Mouse (Mus musculus) right cerebral cortex, postnatal 4 days (tissue): ENCODE data around the gene Atp1b1.

Experiments used
- DNase-seq: peaks from one replicate; pipeline ENCODE4 v3.0.0-alpha.2; 2022

Gene Atp1b1

DNA sequence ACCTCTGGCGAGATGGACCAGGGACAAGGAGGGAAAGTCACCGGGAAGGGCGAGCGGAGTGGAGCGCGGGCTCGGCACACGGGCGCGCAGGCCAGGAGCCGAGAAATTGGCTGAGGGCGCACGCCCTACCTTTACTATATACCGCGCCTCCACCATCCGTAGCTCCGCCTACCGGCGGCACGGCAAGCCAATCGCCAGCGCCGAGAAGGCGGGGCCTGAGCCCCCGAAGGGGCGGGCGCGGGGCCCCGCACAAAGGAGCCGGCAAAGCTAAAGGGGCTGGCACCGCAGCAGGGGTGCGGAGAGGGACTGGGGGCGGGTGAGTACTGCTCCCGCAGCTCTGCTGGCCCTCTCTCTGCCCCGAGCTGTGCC lies at the start of gene Atp1b1:
TSS of gene Atp1b1 (minus strand) at position 111 of the 369 bp plus-strand sequence.
- peak; percentile 91 for DNase-seq

DNA sequence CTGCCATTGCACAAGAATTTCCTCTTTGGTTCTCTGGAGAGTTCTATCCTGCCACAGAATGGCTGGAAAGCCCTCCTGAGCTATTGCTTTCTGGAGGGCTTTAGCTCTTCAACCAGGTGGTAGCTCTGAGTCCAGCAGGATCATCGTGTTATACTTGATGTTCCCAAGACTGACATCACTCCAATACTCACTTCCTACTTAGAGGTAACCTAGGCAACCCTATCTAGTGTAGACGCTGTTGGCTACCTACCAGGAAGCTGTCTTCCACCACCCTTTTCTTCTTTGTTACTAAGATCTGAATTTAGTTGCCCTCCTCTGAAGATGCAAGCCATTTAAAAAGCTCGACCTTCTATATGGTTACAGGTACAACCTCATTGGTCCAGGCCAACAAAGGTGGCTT lies 46.9 kb upstream of the Atp1b1 start:
- no peak for DNase-seq

DNA sequence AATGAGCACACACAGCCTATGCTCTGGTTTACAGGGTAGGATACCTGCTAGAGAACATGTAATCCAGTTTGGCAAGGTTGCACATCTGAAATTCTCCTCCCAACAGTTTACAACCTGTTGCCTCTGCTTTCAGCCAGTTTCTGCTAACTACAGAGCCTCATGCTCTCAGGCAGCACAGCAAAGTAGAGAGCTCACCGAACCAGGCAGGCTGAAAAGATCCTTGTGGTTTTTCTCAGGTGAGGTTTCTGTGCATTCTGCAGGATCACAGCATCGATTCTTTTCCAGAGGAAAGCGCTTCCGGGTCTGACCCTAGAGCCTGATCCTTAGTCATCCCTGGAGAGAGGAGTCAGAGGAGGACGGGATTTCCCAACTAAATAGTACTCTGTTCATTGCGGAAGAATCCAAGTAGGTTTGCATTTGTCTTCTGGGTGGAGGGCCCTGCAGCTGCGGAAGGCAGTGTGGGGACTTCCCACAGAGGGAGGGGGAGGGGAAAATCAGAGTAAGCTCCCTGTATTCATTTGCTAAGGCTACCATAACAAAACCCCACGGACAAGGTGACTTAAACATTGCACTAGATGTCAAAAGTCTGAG lies 45.1 kb upstream of the Atp1b1 start:
- DNase-seq: no peak

- DNase-seq: no peak
Measured at GRCm38 (mm10) chr1:164502231-164502630, 44.1 kb upstream of the Atp1b1 start.

DNA sequence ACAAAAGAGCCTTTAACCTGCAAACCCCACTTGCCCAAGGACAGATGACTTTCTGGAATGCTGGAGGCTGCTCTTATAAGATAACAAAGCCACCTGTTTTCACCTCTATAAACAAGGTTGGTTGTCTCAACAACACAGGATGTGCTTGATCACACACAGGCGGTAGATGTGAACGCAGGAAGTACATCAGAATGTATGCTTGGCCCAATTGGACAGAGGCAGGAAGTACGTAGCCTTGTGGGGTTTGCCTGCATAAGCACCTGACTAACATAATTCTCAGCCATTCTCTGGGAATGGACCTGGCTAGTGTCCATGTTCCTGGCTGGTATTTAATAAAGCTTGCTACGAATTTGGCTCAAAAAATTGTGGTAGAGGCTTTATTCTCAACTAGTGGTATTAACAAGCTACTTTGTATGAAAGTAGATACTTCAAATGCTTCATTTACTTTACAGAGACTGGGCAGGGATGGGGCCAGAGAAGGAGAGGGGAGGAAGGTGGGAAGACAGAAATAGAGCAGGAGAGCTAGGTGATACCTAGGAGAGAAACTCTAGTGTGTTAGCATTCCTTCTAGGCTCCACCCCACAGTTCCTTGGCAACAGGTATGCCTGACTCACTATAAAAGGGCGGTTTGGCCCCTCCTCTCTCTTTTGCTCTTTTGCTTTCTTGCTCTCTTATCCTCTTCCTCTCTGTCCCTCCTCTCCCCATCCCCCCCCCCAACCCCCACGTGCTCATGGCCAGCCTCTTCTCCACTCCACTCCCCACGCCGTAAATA lies 36.8 kb upstream of the Atp1b1 start:
- DNase-seq: no peak

GRCm38 (mm10) chr1:164494215-164494614 lies 36.1 kb upstream of the Atp1b1 start:
- no peak for DNase-seq

DNA sequence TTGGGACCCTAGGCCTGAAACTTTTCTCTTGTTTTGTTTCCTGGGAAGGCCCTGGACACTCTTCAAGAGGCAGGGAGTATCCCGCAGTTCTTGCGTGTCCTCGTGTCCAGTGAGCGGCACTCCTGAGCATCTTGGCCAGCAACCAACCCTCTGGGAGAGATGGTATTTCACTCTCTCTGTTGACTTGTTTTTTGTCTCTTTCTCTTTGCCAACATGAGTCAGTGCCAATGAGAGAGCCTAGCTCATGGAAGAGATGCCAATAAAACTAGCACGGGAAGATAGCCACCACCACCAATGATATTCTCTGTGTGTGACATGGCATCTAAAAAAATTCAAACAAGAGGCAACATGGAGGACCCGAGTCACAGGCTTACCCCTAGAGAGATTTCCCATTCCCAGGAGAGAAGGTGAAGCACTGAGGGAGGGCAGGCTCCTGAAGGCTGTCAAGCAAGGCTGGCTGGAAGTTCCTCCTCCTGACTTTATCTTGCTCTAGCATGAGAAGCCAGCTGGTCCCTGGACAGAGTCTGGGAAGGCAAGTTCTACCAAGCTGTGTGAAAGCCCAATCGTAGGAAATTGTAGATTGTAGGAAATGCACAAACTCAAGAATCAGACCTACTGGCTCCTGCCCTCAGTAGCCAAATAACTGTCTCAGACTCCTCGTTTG lies 35.0 kb upstream of the Atp1b1 start:
- no peak for DNase-seq

- DNase-seq: no peak
Measured at GRCm38 (mm10) chr1:164492476-164492875, 34.3 kb upstream of the Atp1b1 start.

GRCm38 (mm10) chr1:164489961-164490594 lies 31.9 kb upstream of the Atp1b1 start:
- DNase-seq: no peak

DNA sequence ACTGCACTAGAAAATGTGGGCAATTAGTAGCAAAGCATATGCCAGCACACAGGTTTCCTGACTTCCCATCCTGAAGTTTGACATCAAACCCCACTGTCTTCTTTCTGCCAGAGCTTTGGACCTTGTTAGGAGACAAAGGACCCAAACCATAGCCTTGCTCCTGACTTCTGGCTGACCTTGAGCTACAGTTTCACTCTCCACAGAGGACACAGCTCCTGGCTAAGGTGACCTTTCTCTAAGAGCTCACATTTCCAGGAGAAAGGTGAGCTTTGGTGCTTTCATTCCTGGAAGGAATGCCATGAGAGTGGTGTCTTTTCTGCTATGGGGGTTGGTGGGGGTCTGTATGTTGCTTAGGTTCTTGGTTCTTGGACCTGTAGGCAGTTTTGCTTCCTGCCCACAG lies 25.6 kb upstream of the Atp1b1 start:
- no peak for DNase-seq

- DNase-seq: no peak
Measured at GRCm38 (mm10) chr1:164482833-164483232, 24.7 kb upstream of the Atp1b1 start.

DNA sequence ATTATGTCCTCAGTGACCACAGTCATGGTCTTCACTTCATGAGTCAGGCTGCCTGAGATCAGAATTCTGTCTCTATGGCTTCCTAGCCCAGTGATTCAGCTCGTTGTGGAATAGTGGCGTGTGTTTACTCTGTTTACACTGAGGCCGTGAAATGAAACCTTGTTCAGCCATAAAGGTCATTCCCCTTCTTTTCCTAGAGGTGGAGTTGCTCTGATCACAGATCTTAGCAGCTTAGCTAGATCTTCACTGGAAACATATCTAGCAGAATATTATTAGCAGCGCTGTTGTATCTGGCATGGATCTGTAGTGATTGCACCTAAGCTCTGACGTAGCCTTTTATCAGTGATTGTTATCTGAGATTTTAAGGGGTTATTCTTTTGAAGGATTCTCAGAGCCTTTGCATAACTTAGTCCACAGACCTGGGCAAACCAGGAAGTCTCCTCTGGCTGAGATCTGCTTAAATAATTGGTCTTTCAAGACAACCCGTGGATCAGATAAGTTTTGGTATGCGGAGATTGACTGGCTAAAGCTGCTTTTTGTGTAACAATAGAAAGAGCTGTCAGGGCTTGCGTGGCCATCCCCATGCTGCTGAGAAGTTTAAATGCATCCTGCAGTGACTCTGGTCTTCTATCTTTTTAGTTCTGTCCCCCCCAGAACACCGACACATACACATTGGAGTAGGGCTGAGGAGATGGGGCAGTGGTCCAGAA lies 23.6 kb upstream of the Atp1b1 start:
- DNase-seq: no peak

DNA sequence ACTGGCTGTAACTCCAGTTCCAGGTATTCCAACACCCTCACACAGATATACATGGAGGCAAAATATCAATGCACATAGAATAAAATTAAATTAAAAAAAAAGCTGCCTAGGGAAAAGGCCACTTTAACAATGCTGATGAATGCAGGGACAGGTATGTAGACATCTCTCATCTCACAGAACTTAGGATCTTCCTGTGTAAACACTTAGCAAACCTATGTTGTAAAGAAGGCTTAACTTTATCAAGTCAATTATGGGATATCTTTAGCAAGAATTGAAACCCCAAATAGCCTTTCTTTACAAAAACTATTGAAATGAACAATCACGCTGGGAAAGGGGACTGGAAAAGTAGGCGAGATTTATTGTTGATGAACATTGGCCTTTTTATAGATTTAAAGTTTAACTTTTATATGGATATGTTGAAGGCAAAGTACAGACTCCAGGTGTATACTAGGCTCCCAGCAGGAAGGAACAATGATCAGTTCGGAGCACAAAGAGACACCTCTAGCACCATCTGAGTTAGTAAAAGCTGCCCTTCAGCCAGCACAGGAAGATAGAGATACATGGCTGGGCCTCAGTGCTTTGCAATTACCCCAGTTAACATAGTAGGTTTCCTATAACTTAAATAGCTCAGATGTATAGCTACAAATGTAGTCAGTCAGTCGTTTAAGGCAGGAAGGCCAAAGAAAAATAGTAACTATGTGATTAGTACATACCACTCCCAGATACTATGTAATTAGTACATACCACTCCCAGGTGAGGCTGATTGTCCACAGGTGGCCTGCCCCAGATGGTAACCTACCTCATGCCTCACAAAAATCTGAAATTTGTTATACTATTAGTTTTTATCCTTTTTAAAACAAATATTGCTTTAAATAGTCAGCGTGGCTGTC lies 22.8 kb upstream of the Atp1b1 start:
- DNase-seq: no peak

DNA sequence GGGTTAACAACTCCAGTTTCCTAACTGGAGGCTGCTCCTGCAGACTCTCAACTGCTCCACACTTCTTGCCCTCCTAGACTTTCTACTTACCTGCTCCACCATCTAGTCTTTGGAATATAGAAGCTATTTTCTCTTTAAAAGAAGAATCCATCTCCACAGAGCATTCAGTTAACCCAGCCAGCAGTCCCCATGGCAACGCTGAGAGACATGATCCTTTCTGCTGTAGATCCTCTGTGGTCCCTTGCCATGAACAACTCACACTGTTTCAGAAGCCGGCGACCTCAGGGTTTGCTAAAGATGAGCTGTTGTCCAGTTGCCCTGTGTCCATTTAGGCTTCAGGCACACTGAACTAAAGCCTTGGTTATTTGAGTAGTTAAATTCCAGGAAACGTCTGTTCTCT lies 17.7 kb upstream of the Atp1b1 start:
- no peak for DNase-seq

DNA sequence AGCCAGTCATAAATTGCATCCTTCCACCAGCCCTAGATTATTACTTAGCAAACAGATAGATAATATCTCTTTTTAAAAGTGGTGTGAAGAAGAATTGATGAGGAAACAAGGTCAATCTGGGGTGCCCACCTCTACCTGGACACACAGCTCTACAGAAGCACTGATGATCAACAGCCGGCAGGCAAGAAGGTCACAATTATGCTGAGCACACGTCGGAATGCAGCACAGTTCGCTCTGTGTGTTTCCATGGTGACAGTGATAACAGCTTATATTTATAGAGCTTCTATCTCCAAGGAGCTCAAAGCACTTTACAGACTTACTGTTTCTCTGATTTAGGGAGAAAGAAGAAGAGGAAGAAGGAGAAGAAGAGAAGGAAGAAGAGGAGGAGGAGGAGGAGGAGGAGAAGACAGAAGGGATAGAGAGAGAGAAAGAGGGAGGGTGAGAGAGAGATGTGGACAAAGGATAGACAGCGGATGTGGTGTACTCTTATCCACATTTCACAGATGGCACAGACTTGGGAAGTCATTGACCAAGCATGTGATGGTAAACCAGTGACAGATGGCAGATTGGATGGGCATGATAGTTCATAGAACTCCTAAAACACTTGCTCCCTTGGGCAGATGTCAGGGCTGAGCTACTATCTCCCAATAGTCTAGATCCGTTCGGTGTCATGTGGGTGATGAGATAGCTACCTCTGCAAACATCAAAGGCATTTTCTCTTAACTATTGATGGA lies 16.8 kb upstream of the Atp1b1 start:
- no peak for DNase-seq

DNA sequence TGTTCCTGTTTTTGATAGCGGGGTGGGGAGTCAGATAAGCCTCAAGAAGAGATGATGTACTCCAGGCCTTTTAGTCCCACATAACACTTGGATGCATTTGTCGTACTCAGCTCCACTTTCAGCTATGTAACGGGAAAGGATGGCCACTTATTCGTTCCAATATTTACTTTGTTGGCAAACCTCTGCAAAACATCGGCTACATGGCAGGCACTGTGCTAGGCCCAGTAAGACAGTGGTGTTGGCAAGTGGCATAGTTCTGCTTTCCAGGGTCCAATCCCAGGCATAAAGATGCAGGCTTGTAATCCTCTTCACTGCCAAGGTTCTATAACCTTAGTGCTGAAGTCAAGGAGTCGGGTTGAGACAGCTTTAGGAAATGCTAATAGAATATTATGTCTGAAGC lies 16.2 kb upstream of the Atp1b1 start:
- no peak for DNase-seq

DNA sequence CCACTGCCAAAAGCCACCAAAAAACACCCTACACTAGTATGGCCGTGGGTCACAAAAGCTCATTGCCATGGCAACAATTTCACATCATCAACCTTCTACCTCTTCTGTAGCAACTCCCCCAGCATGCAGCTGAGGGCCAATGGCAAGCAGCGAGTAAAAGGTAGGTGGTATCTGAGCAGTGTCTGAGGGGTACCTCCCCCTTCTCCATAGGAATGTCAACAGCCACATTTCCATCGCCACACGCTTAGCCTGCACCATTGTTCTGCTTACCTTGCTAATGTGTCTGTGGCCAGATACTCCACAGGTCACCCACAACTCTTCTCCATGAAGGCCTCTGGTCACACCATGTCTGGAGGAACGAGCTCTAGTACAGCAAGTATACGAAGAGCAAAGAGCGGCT lies 15.2 kb upstream of the Atp1b1 start:
- no peak for DNase-seq

GRCm38 (mm10) chr1:164471632-164472031 lies 13.5 kb upstream of the Atp1b1 start:
- no peak for DNase-seq

DNA sequence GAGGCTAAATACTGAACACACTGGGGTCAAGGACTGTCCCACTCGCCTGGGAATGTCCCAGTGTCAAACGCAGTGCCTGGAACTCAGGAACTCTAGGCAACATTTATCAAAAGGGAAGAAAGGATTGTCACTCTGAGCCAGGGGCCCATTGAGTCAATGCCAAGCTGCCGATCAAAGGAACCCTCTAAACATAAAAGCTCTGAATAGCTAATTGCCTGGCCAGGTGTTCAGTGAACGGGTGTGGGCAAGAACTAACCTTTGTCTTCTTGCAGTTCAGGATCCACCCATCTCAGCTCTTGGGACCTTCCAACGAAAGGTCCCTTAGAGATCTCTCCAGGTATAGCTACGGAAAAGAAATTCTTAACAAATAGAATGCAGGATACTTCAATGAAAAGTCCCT lies 12.8 kb upstream of the Atp1b1 start:
- DNase-seq: no peak

- no peak for DNase-seq
Measured at GRCm38 (mm10) chr1:164468329-164468728, 10.2 kb upstream of the Atp1b1 start.

DNA sequence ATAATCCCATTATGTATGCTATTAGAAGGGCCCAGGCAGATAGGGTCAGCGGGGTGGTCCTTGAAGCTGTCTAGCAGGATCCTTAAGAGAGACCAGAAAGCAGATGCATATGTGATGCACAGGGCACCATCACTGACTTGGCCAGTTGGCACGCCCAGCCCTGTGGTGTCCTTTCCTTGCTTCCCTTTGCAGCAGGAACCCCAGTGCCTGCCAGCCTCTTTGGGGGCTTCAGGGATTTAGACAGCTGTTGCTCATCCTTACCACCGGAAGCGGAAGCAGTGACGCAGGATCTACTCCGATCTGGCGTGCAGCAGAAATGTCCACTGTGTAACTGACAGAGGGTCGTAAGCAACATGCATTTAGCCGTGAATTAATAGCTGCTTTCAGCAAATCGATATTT lies 9.3 kb upstream of the Atp1b1 start:
- DNase-seq: no peak
